Mouse (Mus musculus): ENCODE data around the gene Lrrc7.

Lrrc7 gene

GRCm38 (mm10) chr3:158365801-158366200 is 196.2 kb downstream of the Lrrc7 start:
- no peak for DNase-seq (ENCODE audit: low spot score in 2 of 2)

GRCm38 (mm10) chr3:158362091-158362490 is 199.9 kb downstream of the Lrrc7 start:
- DNase-seq (ENCODE audit: low spot score in 2 of 2), result no peak

DNA sequence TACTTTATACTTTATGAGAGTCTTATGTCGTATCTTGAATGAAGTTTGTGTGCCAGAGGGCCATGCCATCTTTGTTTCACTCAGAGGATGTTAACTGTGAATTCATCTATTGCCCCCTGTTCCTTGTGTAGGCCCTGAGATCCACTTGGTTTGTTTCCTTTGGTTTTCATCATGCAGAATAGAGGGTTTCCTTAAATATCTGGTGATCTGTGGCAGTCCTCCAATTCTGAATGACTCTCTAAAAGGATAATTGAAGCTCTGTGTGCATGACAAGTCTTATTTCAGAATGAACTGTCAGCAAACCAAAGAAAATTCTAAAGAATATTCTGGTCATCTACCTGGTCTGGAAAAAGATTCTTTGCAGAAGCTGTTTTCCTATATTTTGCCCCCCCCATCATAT is 205.3 kb downstream of the Lrrc7 start:
- DNase-seq (ENCODE audit: low spot score in 2 of 2), result no peak

- no peak for DNase-seq (ENCODE audit: low spot score in 2 of 2)
Measured at GRCm38 (mm10) chr3:158356194-158356593, 205.8 kb downstream of the Lrrc7 start.

GRCm38 (mm10) chr3:158340808-158341207 is 221.2 kb downstream of the Lrrc7 start:
- no peak for DNase-seq (ENCODE audit: low spot score in 2 of 2)

GRCm38 (mm10) chr3:158330085-158330484 is 231.9 kb downstream of the Lrrc7 start:
- no peak for DNase-seq (ENCODE audit: low spot score in 2 of 2)

- DNase-seq (ENCODE audit: low spot score in 2 of 2), result no peak
Measured at GRCm38 (mm10) chr3:158310391-158310790, 251.6 kb downstream of the Lrrc7 start.

DNA sequence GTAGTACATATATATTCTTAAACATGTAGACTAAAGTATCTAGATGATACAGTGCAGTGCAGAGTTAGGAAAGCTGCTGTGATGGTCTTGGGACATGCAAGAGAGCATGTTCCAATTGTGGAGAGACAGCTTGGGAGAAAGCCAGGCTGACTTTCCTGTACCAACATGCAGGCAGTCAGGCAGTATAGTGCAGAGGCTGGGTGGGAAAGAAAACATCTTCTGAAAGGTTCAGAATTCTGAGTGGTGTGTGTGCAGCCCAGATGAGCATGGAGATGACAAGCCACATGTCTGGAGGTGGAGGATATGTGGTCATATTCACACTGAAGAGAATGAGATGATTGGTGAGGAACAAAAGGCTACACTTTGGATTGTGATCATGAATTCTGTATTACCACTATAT is 254.6 kb downstream of the Lrrc7 start:
- DNase-seq (ENCODE audit: low spot score in 2 of 2), result no peak

GRCm38 (mm10) chr3:158298732-158299131 is 263.3 kb downstream of the Lrrc7 start:
- no peak for DNase-seq (ENCODE audit: low spot score in 2 of 2)

DNA sequence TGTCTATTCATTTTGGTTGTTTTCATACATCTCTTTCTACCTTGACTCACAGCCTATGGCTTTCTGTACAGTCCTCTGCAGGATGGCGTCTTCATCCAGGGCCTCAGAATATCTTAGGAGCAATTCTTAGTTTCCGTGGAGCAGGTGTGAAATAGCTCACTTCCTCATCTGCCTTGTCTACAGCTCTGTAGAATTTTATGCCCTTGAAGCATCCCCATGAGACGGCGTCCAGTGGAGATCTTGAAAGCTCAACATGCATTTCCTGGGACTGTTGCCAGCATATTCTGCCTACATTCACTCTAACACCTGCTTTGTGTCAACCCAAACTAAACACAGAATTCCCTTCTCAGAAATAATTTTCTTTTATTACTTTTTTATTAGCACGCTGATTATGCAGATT is 267.0 kb downstream of the Lrrc7 start:
- DNase-seq (ENCODE audit: low spot score in 2 of 2), result no peak

GRCm38 (mm10) chr3:158284431-158284830 is 277.6 kb downstream of the Lrrc7 start:
- DNase-seq (ENCODE audit: low spot score in 2 of 2), result no peak

DNA sequence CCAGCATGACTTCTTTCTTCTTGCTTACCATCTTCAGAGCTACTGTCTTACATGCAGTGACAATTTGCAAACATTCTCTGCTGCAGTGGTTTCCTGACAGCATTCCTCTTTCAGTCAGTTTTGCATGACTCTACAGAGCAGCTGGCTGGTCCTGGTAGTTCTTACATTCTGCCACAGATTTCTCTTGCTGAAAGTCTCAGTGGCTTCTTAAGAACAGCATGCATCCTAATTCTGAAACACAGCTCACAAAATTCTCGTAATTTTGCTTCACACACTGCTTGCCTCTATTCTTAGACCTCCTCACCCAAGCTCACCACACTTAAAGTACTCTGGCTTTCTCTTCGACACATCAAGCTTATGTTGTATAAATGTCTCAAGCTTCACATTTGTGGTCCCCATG is 283.4 kb downstream of the Lrrc7 start:
- DNase-seq (ENCODE audit: low spot score in 2 of 2), result no peak

GRCm38 (mm10) chr3:158272700-158273099 is 289.3 kb downstream of the Lrrc7 start:
- no peak for DNase-seq (ENCODE audit: low spot score in 2 of 2)

DNA sequence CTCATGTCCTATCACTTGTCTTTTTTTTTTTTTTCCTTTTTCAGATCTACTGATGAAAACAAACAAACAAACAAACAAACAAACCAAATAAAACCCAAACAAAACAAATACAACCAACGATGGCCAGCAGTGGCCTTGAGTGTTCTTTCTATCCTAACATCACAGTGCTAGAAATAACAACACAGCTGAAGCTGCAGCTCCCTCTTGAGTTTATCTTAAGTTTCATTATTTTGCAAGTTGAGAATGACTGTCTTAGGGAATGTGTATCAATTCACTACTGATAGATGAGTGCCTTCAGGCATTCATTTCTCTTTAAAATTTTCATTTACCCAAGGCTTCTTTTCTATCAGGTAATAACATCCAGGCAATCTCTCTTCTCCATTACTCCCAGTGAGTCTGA is 291.1 kb downstream of the Lrrc7 start:
- DNase-seq (ENCODE audit: low spot score in 2 of 2), result no peak

DNA sequence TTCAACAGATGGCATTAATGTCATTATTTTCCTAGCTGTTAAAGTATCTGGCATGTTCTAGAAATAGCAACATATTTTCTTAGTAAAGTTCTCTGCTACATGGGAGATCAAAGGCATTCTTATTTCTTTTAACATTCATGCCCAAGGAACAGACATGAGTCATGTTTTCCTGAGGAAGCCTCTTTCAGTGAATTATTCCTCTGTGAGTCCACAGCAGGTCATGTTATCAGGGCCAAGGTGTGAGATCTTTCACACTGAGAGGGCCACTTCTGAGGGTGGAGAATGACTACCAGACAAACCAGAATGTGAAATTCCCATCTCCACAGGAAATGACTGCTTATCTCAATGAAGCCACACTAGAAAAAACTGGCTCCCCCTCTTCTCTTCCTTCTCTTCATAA is 309.4 kb downstream of the Lrrc7 start:
- no peak for DNase-seq (ENCODE audit: low spot score in 2 of 2)

GRCm38 (mm10) chr3:158247672-158248071 is 314.3 kb downstream of the Lrrc7 start:
- DNase-seq (ENCODE audit: low spot score in 2 of 2), result no peak

GRCm38 (mm10) chr3:158210657-158211056 is 351.4 kb downstream of the Lrrc7 start:
- DNase-seq (ENCODE audit: low spot score in 2 of 2), result no peak

- peak in 1 of 2 experiments; percentile 48 for DNase-seq (ENCODE audit: low spot score in 2 of 2)
Measured at GRCm38 (mm10) chr3:158210026-158210425, 352.0 kb downstream of the Lrrc7 start.

DNA sequence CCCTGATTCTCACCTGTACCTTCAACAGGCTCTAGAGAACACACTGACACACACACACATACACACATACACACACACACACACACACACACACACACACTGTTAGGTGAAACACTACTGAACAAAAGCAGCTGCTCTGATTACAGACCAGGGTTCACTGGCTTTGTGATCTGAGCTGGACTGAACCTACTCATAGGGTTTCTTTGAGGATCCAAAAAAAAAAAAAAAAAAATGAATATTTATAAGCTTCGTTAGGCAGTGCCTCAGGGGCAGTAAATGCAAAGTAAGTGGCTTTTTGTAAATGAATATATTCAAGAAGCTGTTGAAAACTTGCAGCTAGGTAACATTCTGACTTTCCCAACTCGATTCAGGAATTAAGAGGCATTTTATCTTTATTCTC is 354.2 kb downstream of the Lrrc7 start:
- no peak for DNase-seq (ENCODE audit: low spot score in 2 of 2)

- no peak for DNase-seq (ENCODE audit: low spot score in 2 of 2)
Measured at GRCm38 (mm10) chr3:158202776-158203175, 359.2 kb downstream of the Lrrc7 start.

DNA sequence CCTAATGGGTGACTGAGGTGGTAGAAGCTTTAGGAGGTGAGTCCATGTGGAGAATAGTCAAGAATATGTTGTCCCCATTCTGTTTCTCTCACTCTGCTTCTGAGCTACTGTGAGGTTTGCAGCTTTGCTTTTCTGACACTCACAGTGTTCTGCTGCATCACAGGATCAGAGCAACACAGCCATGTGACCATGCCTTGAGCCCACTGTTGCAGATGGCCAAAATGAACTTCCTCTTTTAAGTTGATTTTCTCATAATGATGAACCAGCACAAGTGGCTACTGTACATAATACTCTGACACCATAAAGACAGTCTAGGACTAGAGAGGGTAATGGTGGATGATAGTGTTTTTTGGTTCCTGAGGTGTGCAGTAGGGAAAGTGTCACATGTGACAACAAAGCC is 366.6 kb downstream of the Lrrc7 start:
- DNase-seq (ENCODE audit: low spot score in 2 of 2), result no peak

DNA sequence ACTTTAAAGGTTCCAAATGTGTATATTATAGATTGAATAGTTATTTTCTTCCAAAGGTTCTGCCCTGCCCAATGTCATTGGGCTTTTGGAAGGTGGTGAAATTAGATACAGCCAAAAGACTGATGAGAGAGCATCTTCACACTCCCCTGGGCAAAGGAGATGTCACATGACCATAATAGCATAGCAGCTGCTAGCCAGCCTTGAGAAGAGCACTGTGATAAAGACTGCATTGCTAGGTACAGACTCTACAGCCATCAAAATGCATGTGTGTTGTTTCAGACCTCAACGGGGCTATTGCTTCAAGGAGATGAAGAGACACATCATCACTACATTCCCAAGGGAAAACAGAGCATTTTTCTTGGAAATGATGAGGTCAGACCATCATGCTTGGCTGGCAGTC is 368.8 kb downstream of the Lrrc7 start:
- no peak for DNase-seq (ENCODE audit: low spot score in 2 of 2)

GRCm38 (mm10) chr3:158174880-158175735 is 386.9 kb downstream of the Lrrc7 start:
- no peak for DNase-seq (ENCODE audit: low spot score in 2 of 2)

GRCm38 (mm10) chr3:158169180-158169579 is 392.8 kb downstream of the Lrrc7 start:
- DNase-seq (ENCODE audit: low spot score in 2 of 2), result no peak
